Mouse (Mus musculus) heart, adult 18-20 months (tissue): Measurements from ENCODE around the gene 2010111I01Rik. TPM values are rescaled to one million over a fixed set of nuclear protein-coding genes. Genes with fewer than 3 reads are reported as not detected.
A peak's percentile ranks its signal among the peaks of the same experiment; 100 is the strongest.

ENCODE experiments used
- DNase-seq, 2 experiments: peaks; one replicate each; pipeline ENCODE4 v3.0.0; 2021 to 2022; ENCODE audit warnings: mixed read lengths in 1 of 2
- total RNA-seq, 2 experiments: library from RNA; stranded (reverse); gene quantifications; 2 replicates each; pipeline ENCODE4 v1.2.3; 2021

Gene 2010111I01Rik
- total RNA-seq, 2 experiments from 2014 or later: 82.0 to 84.9 TPM

DNA sequence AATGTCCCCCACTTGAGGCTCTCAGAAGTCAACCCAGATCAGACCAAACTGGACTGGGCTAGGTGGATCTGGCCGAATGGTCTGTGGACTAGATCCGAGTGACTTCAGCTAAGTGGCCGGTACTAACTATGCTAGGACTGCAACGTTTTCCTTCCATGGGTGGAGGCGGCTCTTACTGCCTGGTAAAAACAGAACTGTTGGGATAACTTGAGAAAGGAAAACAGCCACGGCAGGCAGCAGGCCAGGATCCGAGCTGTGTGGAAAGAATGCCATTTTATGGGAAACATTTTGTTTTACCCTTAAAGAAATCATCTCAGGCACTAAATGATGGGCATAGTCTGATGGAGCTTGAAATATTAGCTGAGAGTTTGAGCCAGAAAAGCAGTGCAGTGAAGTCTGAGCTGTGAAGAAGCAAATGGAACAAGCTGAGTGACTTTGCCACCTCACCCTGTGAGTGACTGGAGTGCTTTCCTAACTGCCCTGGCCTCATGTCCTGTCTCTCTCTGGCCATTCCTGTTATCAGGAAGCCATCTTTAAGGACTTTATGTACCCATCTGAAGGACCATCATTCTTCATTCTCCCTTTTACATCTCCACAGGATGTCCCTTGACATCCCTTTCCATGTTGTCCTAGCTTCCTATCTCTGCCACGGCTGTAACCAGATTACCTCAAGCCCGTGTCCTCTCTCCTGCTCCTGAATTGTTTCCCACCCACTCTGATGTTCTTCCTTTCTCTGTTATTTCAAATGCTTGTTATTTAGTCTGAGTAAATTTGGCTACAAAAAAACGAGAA is 277.9 kb downstream of the 2010111I01Rik start:
- DNase-seq: peak; percentile 71 to 84

DNA sequence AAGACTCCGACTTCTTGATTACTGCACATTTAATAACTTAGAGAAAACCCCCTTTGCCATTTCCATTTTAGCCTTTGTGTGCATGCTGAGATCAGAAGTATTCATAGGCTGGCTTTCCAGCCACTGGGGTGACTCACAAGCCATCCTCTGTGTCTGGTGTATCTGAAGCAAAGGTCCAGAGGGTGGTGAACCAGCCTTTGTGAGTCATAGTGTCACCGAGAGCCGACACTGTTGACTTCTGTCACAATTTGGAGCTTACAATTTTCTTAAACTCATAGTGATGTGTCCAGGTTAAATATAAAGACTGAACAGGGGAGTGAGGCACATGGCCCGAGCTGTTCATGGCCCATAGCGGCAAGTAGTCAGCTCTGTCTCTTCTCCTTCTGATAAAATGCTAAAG is 278.9 kb downstream of the 2010111I01Rik start:
- peak; percentile 57 to 70 for DNase-seq

GRCm38 (mm10) chr13:63244425-63244824 is 279.7 kb downstream of the 2010111I01Rik start:
- DNase-seq: peak in 1 of 2 experiments; percentile 64

DNA sequence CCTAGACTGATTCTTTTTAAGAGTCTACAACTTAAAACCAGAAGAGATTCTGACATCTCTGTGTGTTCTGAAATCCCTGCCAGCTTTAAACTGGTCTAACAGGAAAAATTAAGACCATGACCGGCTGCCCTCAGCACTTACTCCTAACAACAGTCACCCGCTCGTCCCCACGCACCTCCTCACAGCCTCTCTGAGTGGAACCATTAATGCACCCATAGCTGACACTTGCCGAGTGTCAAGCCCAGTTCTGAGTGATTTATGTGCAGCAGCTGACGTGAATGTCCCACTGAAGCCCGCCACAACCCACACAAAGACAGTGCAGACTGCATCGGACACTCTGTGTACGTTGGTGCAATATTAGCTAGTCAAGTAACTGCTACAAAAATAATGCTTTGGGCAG is 280.5 kb downstream of the 2010111I01Rik start:
- DNase-seq: peak in 1 of 2 experiments; percentile 67

GRCm38 (mm10) chr13:63245812-63246211 is 281.1 kb downstream of the 2010111I01Rik start:
- peak in 1 of 2 experiments; percentile 60 for DNase-seq

- peak; percentile 66 to 74 for DNase-seq
These were observed 281.7 kb downstream of the 2010111I01Rik start for GRCm38 (mm10) chr13:63246332-63246940.

- DNase-seq: no peak
These were observed 282.3 kb downstream of the 2010111I01Rik start for GRCm38 (mm10) chr13:63247041-63247440.

DNA sequence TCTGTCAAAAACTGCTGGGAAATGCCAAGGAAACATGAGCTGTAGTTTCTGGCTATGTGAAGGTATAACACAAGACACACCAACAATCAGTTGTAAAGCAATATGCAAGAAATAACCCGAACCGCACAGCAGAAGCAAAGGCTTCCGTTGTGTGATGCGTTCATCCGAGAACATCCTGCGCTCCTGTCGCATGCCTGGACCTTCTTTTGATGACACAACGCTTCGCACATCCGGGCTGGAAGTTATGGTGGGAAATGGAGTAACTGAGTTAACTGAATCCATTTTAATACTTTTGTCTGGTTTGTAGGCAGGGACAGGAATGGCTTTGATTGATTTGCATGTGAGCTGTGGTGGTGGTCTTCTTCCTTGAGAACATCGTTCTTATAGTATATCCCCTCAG is 282.9 kb downstream of the 2010111I01Rik start:
- peak in 1 of 2 experiments; percentile 62 for DNase-seq

DNA sequence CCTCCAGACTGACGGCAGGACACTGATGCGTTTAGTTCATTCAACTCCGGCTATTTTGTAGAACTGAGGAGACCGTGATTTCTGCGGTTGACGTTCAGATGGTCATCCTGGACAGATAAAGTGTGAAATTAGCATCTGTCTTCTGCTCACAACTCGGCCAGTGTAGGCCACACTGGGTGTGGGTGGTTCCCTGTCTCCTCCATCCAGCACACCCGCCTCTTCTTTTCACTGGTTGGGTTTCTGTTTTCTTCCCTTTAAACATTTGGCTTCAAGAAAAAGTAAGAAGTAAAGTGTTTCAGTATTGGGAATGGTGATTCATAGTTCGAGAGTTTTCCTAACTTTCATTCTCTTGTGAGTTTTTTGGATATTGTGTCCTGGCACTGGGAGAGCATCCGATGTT is 283.6 kb downstream of the 2010111I01Rik start:
- DNase-seq: peak in 1 of 2 experiments; percentile 66

DNA sequence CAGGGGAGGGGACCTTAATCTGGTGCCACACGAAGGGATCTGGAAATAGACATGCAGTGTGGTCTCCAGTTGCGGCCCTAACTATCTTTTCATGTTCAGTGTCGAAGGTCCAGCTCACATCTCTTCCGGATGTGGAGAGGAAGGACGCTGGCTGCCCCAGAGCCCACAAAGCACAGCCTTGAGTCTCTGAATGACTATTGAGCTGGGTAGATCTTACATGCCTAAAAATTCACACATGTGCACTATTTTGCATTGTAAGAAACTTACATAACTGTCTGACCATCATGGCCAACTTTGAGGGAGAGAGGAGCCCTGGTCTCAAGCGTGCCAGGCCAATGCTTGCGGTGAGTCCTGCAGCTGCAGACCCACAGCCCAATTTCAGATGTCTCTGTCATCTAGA is 284.5 kb downstream of the 2010111I01Rik start:
- DNase-seq: peak in 1 of 2 experiments; percentile 58

GRCm38 (mm10) chr13:63249741-63250431 is 285.2 kb downstream of the 2010111I01Rik start:
- peak in 1 of 2 experiments; percentile 61 for DNase-seq

DNA sequence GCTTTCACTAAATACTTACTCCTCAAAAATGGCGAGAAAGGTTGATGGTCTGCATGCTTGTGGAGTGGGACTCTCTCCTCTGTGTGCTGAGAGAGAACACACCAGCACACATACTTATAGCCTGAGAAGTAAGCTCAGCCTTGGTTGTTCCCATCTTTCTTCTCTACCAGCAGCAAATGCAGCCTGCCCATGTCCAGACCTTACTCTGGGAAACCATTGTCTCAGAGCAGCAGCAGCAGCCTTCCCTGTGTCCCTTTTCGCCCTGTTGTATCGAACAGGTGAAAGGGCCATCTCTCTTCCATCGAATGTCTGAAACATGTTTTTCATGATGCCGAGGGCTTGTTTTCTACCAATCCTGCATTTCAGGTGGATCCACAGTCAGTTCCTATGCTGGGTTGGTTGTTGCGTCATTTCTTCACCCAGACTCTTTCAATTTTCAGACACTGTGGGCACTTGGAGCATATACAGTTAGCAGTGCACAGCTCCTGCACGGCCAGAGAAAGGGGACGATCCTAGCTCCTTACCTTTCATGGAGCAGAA is 285.8 kb downstream of the 2010111I01Rik start:
- peak in 1 of 2 experiments; percentile 52 for DNase-seq

GRCm38 (mm10) chr13:63251118-63251889 is 286.6 kb downstream of the 2010111I01Rik start:
- DNase-seq: peak in 1 of 2 experiments; percentile 56

GRCm38 (mm10) chr13:63252295-63253010 is 287.8 kb downstream of the 2010111I01Rik start:
- peak in 1 of 2 experiments; percentile 42 for DNase-seq

- peak; percentile 64 to 69 for DNase-seq
These were observed 288.5 kb downstream of the 2010111I01Rik start for GRCm38 (mm10) chr13:63253147-63253546.

DNA sequence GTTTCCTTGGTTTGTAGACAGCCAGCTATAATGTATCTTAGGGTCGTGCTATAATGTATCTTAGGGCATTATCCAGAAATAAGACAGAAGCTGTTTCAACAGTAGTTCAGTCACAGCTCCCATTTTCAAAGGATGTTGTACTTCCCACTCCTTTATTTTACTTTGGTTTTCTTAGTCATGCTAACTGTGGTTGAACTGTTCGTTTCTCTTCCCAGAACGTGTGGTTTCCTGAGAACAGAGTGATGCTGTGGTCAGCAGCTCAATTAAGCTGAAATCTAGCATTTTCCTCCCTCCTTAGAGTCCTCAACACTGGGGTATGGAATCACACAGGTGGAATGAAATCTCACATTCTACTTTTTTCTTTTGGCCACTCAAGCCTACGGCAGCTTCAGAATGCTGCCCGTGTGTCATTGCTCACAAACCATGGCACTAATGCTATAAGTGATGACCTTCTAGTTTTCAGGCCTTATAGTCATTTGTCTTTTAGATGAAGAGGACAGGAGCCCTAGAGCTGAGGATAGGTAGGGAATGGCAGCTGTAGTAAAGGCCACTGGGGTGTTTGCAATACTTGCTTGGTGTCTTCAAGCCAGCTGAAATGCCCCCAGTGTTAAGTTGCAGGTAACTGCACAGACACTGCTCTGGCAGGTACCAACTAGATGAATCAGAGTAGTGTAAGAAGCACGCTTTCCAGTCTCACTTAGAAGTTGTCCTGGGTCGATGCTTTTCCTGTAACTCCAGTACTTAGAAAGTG is 289.4 kb downstream of the 2010111I01Rik start:
- DNase-seq: peak in 1 of 2 experiments; percentile 33

- DNase-seq: peak; percentile 80 to 91
These were observed 290.9 kb downstream of the 2010111I01Rik start for GRCm38 (mm10) chr13:63255519-63256011.

DNA sequence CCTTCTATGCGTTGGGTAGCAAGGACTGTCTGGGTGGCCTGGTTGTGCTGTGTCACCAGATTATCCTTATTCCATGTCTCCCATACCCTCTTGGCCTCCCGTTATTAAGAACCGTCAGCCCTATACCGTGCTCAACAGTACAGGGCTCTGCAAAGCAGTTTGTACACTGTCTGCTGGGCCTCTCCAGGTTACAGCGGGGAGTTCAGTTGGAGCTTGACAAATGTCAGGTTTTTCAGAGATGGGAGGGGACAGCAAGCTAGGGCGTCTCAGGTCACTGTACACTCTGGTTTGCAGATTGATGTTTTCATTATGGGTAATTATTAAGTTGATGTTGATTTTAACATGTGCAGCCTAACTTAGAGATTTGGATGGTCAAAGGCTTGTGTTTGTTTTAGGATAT is 291.5 kb downstream of the 2010111I01Rik start:
- peak in 1 of 2 experiments; percentile 49 for DNase-seq

GRCm38 (mm10) chr13:63256807-63257206 is 292.1 kb downstream of the 2010111I01Rik start:
- DNase-seq: peak; percentile 81 to 89

DNA sequence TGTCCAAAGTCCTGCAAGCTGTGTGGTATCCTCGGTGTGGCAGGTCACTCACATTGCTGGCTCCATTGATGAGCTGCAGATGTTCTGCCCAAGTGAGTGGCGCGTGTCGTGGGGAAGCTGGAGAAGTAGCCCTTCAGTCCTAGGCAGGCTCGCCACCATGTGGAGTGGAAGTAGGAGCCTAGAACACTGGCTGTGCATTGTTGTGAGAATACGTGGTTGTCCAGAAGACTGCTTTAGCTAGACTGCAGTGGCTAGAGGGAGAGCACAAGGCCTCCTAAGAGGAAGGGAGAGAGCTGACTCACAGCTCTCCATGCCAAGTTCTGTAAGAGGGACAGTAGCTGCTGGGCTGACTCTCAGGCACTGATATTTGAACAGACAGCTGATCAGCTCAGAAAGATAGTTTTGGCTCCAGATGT is 293.5 kb downstream of the 2010111I01Rik start:
- DNase-seq: peak; percentile 73 to 80
